Mouse (Mus musculus): ENCODE results near the gene Vmn1r200. TPM values are rescaled to one million over a fixed set of nuclear protein-coding genes. Genes with fewer than 3 reads are reported as not detected.

Vmn1r200 gene
- polyA plus RNA-seq, 1 experiment from 2014 or later = 0.20 TPM

Other genes starting within 250 kb of the Vmn1r200 start
- gene Vmn1r191, start 206.4 kb upstream of the Vmn1r200 start, polyA plus RNA-seq (2014; fragmentation: Nextera tagmentation; extraction: Ambion mirVana) = not detected in 2 replicates
- gene Vmn1r192, start 199.2 kb upstream of the Vmn1r200 start, polyA plus RNA-seq (2014; fragmentation: Nextera tagmentation; extraction: Ambion mirVana) = not detected in 2 replicates
- not detected in 2 replicates for gene Vmn1r193, start 167.2 kb upstream of the Vmn1r200 start, polyA plus RNA-seq (2014; fragmentation: Nextera tagmentation; extraction: Ambion mirVana)
- not detected in 2 replicates for gene Vmn1r194, start 146.2 kb upstream of the Vmn1r200 start, polyA plus RNA-seq (2014; fragmentation: Nextera tagmentation; extraction: Ambion mirVana)
- not detected in 2 replicates for gene Vmn1r195, start 119.9 kb upstream of the Vmn1r200 start, polyA plus RNA-seq (2014; fragmentation: Nextera tagmentation; extraction: Ambion mirVana)
- gene Vmn1r196, start 100.5 kb upstream of the Vmn1r200 start, polyA plus RNA-seq (2014; fragmentation: Nextera tagmentation; extraction: Ambion mirVana) = not detected in 2 replicates
- not detected in 2 replicates for gene Vmn1r197, start 65.8 kb upstream of the Vmn1r200 start, polyA plus RNA-seq (2014; fragmentation: Nextera tagmentation; extraction: Ambion mirVana)
- gene Vmn1r198, start 40.0 kb upstream of the Vmn1r200 start, polyA plus RNA-seq (2014; fragmentation: Nextera tagmentation; extraction: Ambion mirVana) = not detected in 2 replicates
- gene Vmn1r199, start 10.6 kb upstream of the Vmn1r200 start, polyA plus RNA-seq (2014; fragmentation: Nextera tagmentation; extraction: Ambion mirVana) = not detected in 2 replicates
- not detected in 2 replicates for gene Vmn1r201, start 81.5 kb downstream of the Vmn1r200 start, polyA plus RNA-seq (2014; fragmentation: Nextera tagmentation; extraction: Ambion mirVana)
- 0.03 TPM in 1 of 2 replicates, not detected in the other for gene Vmn1r202, start 115.0 kb downstream of the Vmn1r200 start, polyA plus RNA-seq (2014; fragmentation: Nextera tagmentation; extraction: Ambion mirVana)
- not detected in 2 replicates for gene Vmn1r203, start 127.7 kb downstream of the Vmn1r200 start, polyA plus RNA-seq (2014; fragmentation: Nextera tagmentation; extraction: Ambion mirVana)
- not detected in 2 replicates for gene Vmn1r204, start 162.8 kb downstream of the Vmn1r200 start, polyA plus RNA-seq (2014; fragmentation: Nextera tagmentation; extraction: Ambion mirVana)
- gene Vmn1r205, start 202.6 kb downstream of the Vmn1r200 start, polyA plus RNA-seq (2014; fragmentation: Nextera tagmentation; extraction: Ambion mirVana) = not detected in 2 replicates
- gene Vmn1r206, start 233.9 kb downstream of the Vmn1r200 start, polyA plus RNA-seq (2014; fragmentation: Nextera tagmentation; extraction: Ambion mirVana) = not detected in 2 replicates